Mouse (Mus musculus): ENCODE data around the gene Lamtor1. TPM values are rescaled to one million over a fixed set of nuclear protein-coding genes. Genes with fewer than 3 reads are reported as not detected.

The Lamtor1 gene
- polyA plus RNA-seq (2012; ENCODE audit: insufficient read depth, insufficient read length, missing spikeins) = 205 and 219 TPM in 2 replicates

GRCm38 (mm10) chr7:101905561-101906286, at the start of gene Lamtor1:
Gene Lamtor1 (plus strand): TSS chr7:101905904.
- peak within 1 kb of the TSS; percentile 96 for H3K27ac ChIP-seq (ENCODE audit: insufficient read depth, low read depth, low read length)
- H3K4me1 ChIP-seq (ENCODE audit: control insufficient read depth, insufficient read depth, low read length) = peaks cover 36% of the 10 kb centered on the region
- TF ChIP-seq CTCF (IDR thresholded peaks at IDR 0.05; ENCODE audit: low read depth, low read length) = no peak
- TF ChIP-seq POLR2A (IDR thresholded peaks at IDR 0.05; ENCODE audit: borderline replicate concordance, low read depth, low read length) = no peak
- H3K4me3 ChIP-seq (ENCODE audit: insufficient read depth, low read length) = peak within 1 kb of the TSS; percentile 65

- TF ChIP-seq CTCF (IDR thresholded peaks at IDR 0.05; ENCODE audit: low read depth, low read length) = no peak
- no peak for TF ChIP-seq POLR2A (IDR thresholded peaks at IDR 0.05; ENCODE audit: borderline replicate concordance, low read depth, low read length)
- Histone ChIP-seq H3K4me1 (ENCODE audit: control insufficient read depth, insufficient read depth, low read length) (peaks cover 52% of the 10 kb centered on the region), H3K4me3 (ENCODE audit: insufficient read depth, low read length) (no peak within 1 kb of the TSS), H3K27ac (ENCODE audit: insufficient read depth, low read depth, low read length) (0 out of 2 replicates have a peak within 1 kb of the TSS, but pooled peaks have one; percentile 68)
These were observed 48.6 kb upstream of the Lamtor1 start, which contains the start of gene Folr2 for GRCm38 (mm10) chr7:101857094-101857493. Gene Folr2 (minus strand): TSS chr7:101857194.

- H3K4me1 ChIP-seq (ENCODE audit: control insufficient read depth, insufficient read depth, low read length) = peaks cover 45% of the 10 kb centered on the region
- no peak overlapping the region for H3K4me3 ChIP-seq (ENCODE audit: insufficient read depth, low read length)
- H3K27ac ChIP-seq (ENCODE audit: insufficient read depth, low read depth, low read length) = peak overlapping the region; percentile 68
- TF ChIP-seq CTCF (IDR thresholded peaks at IDR 0.05; ENCODE audit: low read depth, low read length) (no peak), POLR2A (IDR thresholded peaks at IDR 0.05; ENCODE audit: borderline replicate concordance, low read depth, low read length) (no peak)
These were observed 47.3 kb upstream of the Lamtor1 start for GRCm38 (mm10) chr7:101858362-101858761.

- Histone ChIP-seq H3K4me3 (ENCODE audit: insufficient read depth, low read length) (no peak overlapping the region), H3K4me1 (ENCODE audit: control insufficient read depth, insufficient read depth, low read length) (peaks cover 40% of the 10 kb centered on the region), H3K27ac (ENCODE audit: insufficient read depth, low read depth, low read length) (no peak overlapping the region)
- TF ChIP-seq POLR2A (IDR thresholded peaks at IDR 0.05; ENCODE audit: borderline replicate concordance, low read depth, low read length) = no peak
- no peak for TF ChIP-seq CTCF (IDR thresholded peaks at IDR 0.05; ENCODE audit: low read depth, low read length)
These were observed 44.7 kb upstream of the Lamtor1 start for GRCm38 (mm10) chr7:101860978-101861377.

GRCm38 (mm10) chr7:101862291-101862690, 43.4 kb upstream of the Lamtor1 start:
- Histone ChIP-seq H3K4me1 (ENCODE audit: control insufficient read depth, insufficient read depth, low read length) (peaks cover 27% of the 10 kb centered on the region), H3K27ac (ENCODE audit: insufficient read depth, low read depth, low read length) (no peak overlapping the region), H3K4me3 (ENCODE audit: insufficient read depth, low read length) (no peak overlapping the region)
- TF ChIP-seq POLR2A (IDR thresholded peaks at IDR 0.05; ENCODE audit: borderline replicate concordance, low read depth, low read length) = no peak
- no peak for TF ChIP-seq CTCF (IDR thresholded peaks at IDR 0.05; ENCODE audit: low read depth, low read length)

- peak within 1 kb of the TSS; percentile 39 for H3K27ac ChIP-seq (ENCODE audit: insufficient read depth, low read depth, low read length)
- H3K4me3 ChIP-seq (ENCODE audit: insufficient read depth, low read length) = no peak within 1 kb of the TSS
- TF ChIP-seq POLR2A (IDR thresholded peaks at IDR 0.05; ENCODE audit: borderline replicate concordance, low read depth, low read length) = no peak
- TF ChIP-seq CTCF (IDR thresholded peaks at IDR 0.05; ENCODE audit: low read depth, low read length) = no peak
- H3K4me1 ChIP-seq (ENCODE audit: control insufficient read depth, insufficient read depth, low read length) = peaks cover 17% of the 10 kb centered on the region
These were observed 42.3 kb upstream of the Lamtor1 start, which contains the start of gene Anapc15 for GRCm38 (mm10) chr7:101863415-101863814. Gene Anapc15 (plus strand): TSS chr7:101863715.

- Histone ChIP-seq H3K4me3 (ENCODE audit: insufficient read depth, low read length) (no peak overlapping the region), H3K4me1 (ENCODE audit: control insufficient read depth, insufficient read depth, low read length) (peaks cover 33% of the 10 kb centered on the region), H3K27ac (ENCODE audit: insufficient read depth, low read depth, low read length) (no peak overlapping the region)
- TF ChIP-seq CTCF (IDR thresholded peaks at IDR 0.05; ENCODE audit: low read depth, low read length) (no peak), POLR2A (IDR thresholded peaks at IDR 0.05; ENCODE audit: borderline replicate concordance, low read depth, low read length) (no peak)
These were observed 39.0 kb upstream of the Lamtor1 start for GRCm38 (mm10) chr7:101866491-101867265.

GRCm38 (mm10) chr7:101867482-101867881, 38.2 kb upstream of the Lamtor1 start:
- TF ChIP-seq CTCF (IDR thresholded peaks at IDR 0.05; ENCODE audit: low read depth, low read length) (no peak), POLR2A (IDR thresholded peaks at IDR 0.05; ENCODE audit: borderline replicate concordance, low read depth, low read length) (no peak)
- Histone ChIP-seq H3K4me3 (ENCODE audit: insufficient read depth, low read length) (no peak overlapping the region), H3K4me1 (ENCODE audit: control insufficient read depth, insufficient read depth, low read length) (peaks cover 39% of the 10 kb centered on the region), H3K27ac (ENCODE audit: insufficient read depth, low read depth, low read length) (no peak overlapping the region)

- Histone ChIP-seq H3K27ac (ENCODE audit: insufficient read depth, low read depth, low read length) (no peak overlapping the region), H3K4me3 (ENCODE audit: insufficient read depth, low read length) (no peak overlapping the region), H3K4me1 (ENCODE audit: control insufficient read depth, insufficient read depth, low read length) (peaks cover 44% of the 10 kb centered on the region)
- TF ChIP-seq POLR2A (IDR thresholded peaks at IDR 0.05; ENCODE audit: borderline replicate concordance, low read depth, low read length) (no peak), CTCF (IDR thresholded peaks at IDR 0.05; ENCODE audit: low read depth, low read length) (no peak)
These were observed 37.2 kb upstream of the Lamtor1 start for GRCm38 (mm10) chr7:101868241-101869162.
